Mouse (Mus musculus) ES-Bruce4 (cell line): Measurements from ENCODE around the gene Mc3r. TPM values are rescaled to one million over a fixed set of nuclear protein-coding genes. Genes with fewer than 3 reads are reported as not detected.

Experiments
- H3K27ac ChIP-seq: 2 replicates; pipeline ENCODE4 v1.5.1; 2012; ENCODE audit warnings: low read length, inconsistent platforms; ENCODE audit not compliant: insufficient read depth
- H3K27me3 ChIP-seq: 2 replicates; pipeline ENCODE4 v1.6.1; 2012; ENCODE audit warnings: mild to moderate bottlenecking, low read length, inconsistent platforms; ENCODE audit not compliant: control insufficient read depth, poor library complexity, insufficient read depth, severe bottlenecking
- H3K36me3 ChIP-seq: 2 replicates; pipeline ENCODE4 v1.6.1; 2012; ENCODE audit warnings: inconsistent platforms, mild to moderate bottlenecking, low read length, moderate library complexity; ENCODE audit not compliant: control insufficient read depth, poor library complexity, insufficient read depth, severe bottlenecking
- H3K4me1 ChIP-seq: one replicate; pipeline ENCODE4 v1.8.1; 2011; ENCODE audit warnings: low read length; ENCODE audit not compliant: control insufficient read depth, insufficient read depth
- H3K4me3 ChIP-seq: 2 replicates; pipeline ENCODE4 v1.5.1; 2011; ENCODE audit warnings: low read depth, mild to moderate bottlenecking, low read length
- H3K9ac ChIP-seq: 2 replicates; pipeline ENCODE4 v1.6.1; 2012; ENCODE audit warnings: low read depth, mild to moderate bottlenecking, inconsistent platforms; ENCODE audit not compliant: poor library complexity, severe bottlenecking
- H3K9me3 ChIP-seq: replicated peaks from 2 replicates; pipeline ENCODE4 v1.6.1; 2012; ENCODE audit warnings: mild to moderate bottlenecking, low read length, inconsistent platforms; ENCODE audit not compliant: control insufficient read depth, poor library complexity, insufficient read depth, severe bottlenecking
- CTCF ChIP-seq: IDR thresholded peaks from one replicate; pipeline ENCODE4 v1.8.1; 2011; ENCODE audit warnings: low read depth, low read length
- EP300 ChIP-seq: IDR thresholded peaks from 2 replicates; pipeline ENCODE4 v1.6.1; 2011; ENCODE audit warnings: low read depth, low read length; ENCODE audit not compliant: insufficient read depth
- POLR2A ChIP-seq: IDR thresholded peaks from one replicate; pipeline ENCODE4 v1.8.1; 2011; ENCODE audit warnings: low read length; ENCODE audit not compliant: insufficient read depth
- polyA plus RNA-seq: library from polyadenylated mRNA; stranded (reverse); fragments of >200 nt; gene quantifications from 2 replicates; pipeline ENCODE4 v1.2.4, GENCODE M21; 2011; ENCODE audit warnings: low read depth; ENCODE audit not compliant: missing spikeins, insufficient read depth, insufficient read length

The Mc3r gene
- polyA plus RNA-seq, 1 experiment: not detected

- Histone ChIP-seq H3K4me1 (no peaks in the 10 kb centered on the region), H3K9me3 (no peaks in the 10 kb centered on the region), H3K4me3 (no peak overlapping the region), H3K9ac (no peak overlapping the region), H3K36me3 (no peaks in the 10 kb centered on the region), H3K27ac (no peak overlapping the region), H3K27me3 (no peaks in the 10 kb centered on the region)
- TF ChIP-seq POLR2A (no peak), CTCF (peak; percentile 1)
Measured at GRCm38 (mm10) chr2:172241031-172241430, 7.3 kb upstream of the Mc3r start.

GRCm38 (mm10) chr2:172245497-172245896 is 2.8 kb upstream of the Mc3r start:
- no peaks in the 10 kb centered on the region for H3K36me3 ChIP-seq
- TF ChIP-seq EP300 (no peak), CTCF (no peak), POLR2A (no peak)
- no peaks in the 10 kb centered on the region for H3K9me3 ChIP-seq

GRCm38 (mm10) chr2:172249336-172249735 is 1.0 kb downstream of the Mc3r start:
- no peak overlapping the region for H3K9ac ChIP-seq
- H3K27ac ChIP-seq: no peak overlapping the region
- H3K27me3 ChIP-seq: no peaks in the 10 kb centered on the region
- H3K36me3 ChIP-seq: no peaks in the 10 kb centered on the region
- no peaks in the 10 kb centered on the region for H3K9me3 ChIP-seq
- no peaks in the 10 kb centered on the region for H3K4me1 ChIP-seq
- H3K4me3 ChIP-seq: no peak overlapping the region
- TF ChIP-seq CTCF: peak; percentile 84
- TF ChIP-seq EP300: no peak

More at GRCm38 (mm10) chr2:172245497-172245896, 2.8 kb upstream of the Mc3r start:
- H3K4me3 ChIP-seq: no peak overlapping the region
- H3K9ac ChIP-seq: no peak overlapping the region
- H3K27me3 ChIP-seq: no peaks in the 10 kb centered on the region
- H3K27ac ChIP-seq: no peak overlapping the region
- no peaks in the 10 kb centered on the region for H3K4me1 ChIP-seq

- no peaks in the 10 kb centered on the region for H3K27me3 ChIP-seq
- TF ChIP-seq CTCF: no peak
- no peak for TF ChIP-seq EP300
- no peak for TF ChIP-seq POLR2A
- H3K27ac ChIP-seq: no peak overlapping the region
- no peak overlapping the region for H3K9ac ChIP-seq
- no peaks in the 10 kb centered on the region for H3K36me3 ChIP-seq
- H3K4me3 ChIP-seq: no peak overlapping the region
- H3K9me3 ChIP-seq: no peaks in the 10 kb centered on the region
- no peaks in the 10 kb centered on the region for H3K4me1 ChIP-seq
Measured at GRCm38 (mm10) chr2:172256418-172256817, 8.1 kb downstream of the Mc3r start.

GRCm38 (mm10) chr2:172256956-172257355 is 8.7 kb downstream of the Mc3r start:
- Histone ChIP-seq H3K4me3 (no peak overlapping the region), H3K27ac (no peak overlapping the region), H3K27me3 (no peaks in the 10 kb centered on the region), H3K9me3 (no peaks in the 10 kb centered on the region), H3K4me1 (no peaks in the 10 kb centered on the region), H3K9ac (no peak overlapping the region), H3K36me3 (no peaks in the 10 kb centered on the region)
- TF ChIP-seq POLR2A (no peak), EP300 (no peak), CTCF (no peak)

- Histone ChIP-seq H3K27ac (0 out of 2 replicates have a peak overlapping the region, but pooled peaks have one; percentile 0), H3K9ac (no peak overlapping the region), H3K9me3 (no peaks in the 10 kb centered on the region), H3K4me1 (no peaks in the 10 kb centered on the region), H3K36me3 (no peaks in the 10 kb centered on the region), H3K27me3 (no peaks in the 10 kb centered on the region), H3K4me3 (no peak overlapping the region)
- TF ChIP-seq POLR2A (no peak), CTCF (no peak), EP300 (0 out of 2 replicates have a peak, but pooled peaks have one; percentile 39)
Measured at GRCm38 (mm10) chr2:172257471-172258065, 9.3 kb downstream of the Mc3r start.
